Mouse (Mus musculus): ENCODE data around the gene Gm45808.
"Not testable (repeated sequence)": the region's sequence is repeated elsewhere in the genome, so short reads cannot be mapped to it uniquely, and the experiment has no call there.

The Gm45808 gene

GRCm38 (mm10) chr7:45476453-45476852, 10.2 kb downstream of the Gm45808 start:
- in situ Hi-C loops (cut with MboI; ENCODE audit: low sequenced_read_pairs) = no loop called here

GRCm38 (mm10) chr7:45475291-45475969, 11.2 kb downstream of the Gm45808 start:
- in situ Hi-C loops (cut with MboI; ENCODE audit: low sequenced_read_pairs) = no loop called here

- in situ Hi-C loops (cut with MboI; ENCODE audit: low sequenced_read_pairs) = no loop called here
Measured at GRCm38 (mm10) chr7:45470869-45471268, 15.7 kb downstream of the Gm45808 start.

GRCm38 (mm10) chr7:45467090-45467670, 19.4 kb downstream of the Gm45808 start:
- in situ Hi-C loops (cut with MboI; ENCODE audit: low sequenced_read_pairs) = no loop called here

GRCm38 (mm10) chr7:45466283-45467089, 20.1 kb downstream of the Gm45808 start, which contains the start of gene Bax:
TSS of gene Bax (minus strand) at chr7:45466898.
- in situ Hi-C loops (cut with MboI; ENCODE audit: low sequenced_read_pairs) = no loop called here

- in situ Hi-C loops (cut with MboI; ENCODE audit: low sequenced_read_pairs) = no loop called here
Measured at GRCm38 (mm10) chr7:45465549-45465948, 21.1 kb downstream of the Gm45808 start.

- in situ Hi-C loops (cut with MboI; ENCODE audit: low sequenced_read_pairs) = no loop called here
Measured at GRCm38 (mm10) chr7:45465112-45465511, 21.5 kb downstream of the Gm45808 start.

GRCm38 (mm10) chr7:45463987-45464778, 22.4 kb downstream of the Gm45808 start:
- in situ Hi-C loops (cut with MboI; ENCODE audit: low sequenced_read_pairs) = no loop called here

- in situ Hi-C loops (cut with MboI; ENCODE audit: low sequenced_read_pairs) = not testable (repeated sequence)
Measured at GRCm38 (mm10) chr7:45462868-45463267, 23.7 kb downstream of the Gm45808 start.

- in situ Hi-C loops (cut with MboI; ENCODE audit: low sequenced_read_pairs) = no loop called here
Measured at GRCm38 (mm10) chr7:45462325-45462724, 24.3 kb downstream of the Gm45808 start.

- in situ Hi-C loops (cut with MboI; ENCODE audit: low sequenced_read_pairs) = no loop called here
Measured at GRCm38 (mm10) chr7:45461781-45462180, 24.8 kb downstream of the Gm45808 start.

GRCm38 (mm10) chr7:45461326-45461725, 25.3 kb downstream of the Gm45808 start:
- in situ Hi-C loops (cut with MboI; ENCODE audit: low sequenced_read_pairs) = no loop called here

- in situ Hi-C loops (cut with MboI; ENCODE audit: low sequenced_read_pairs) = no loop called here
Measured at GRCm38 (mm10) chr7:45460860-45461314, 25.7 kb downstream of the Gm45808 start.

GRCm38 (mm10) chr7:45460377-45460776, 26.2 kb downstream of the Gm45808 start:
- in situ Hi-C loops (cut with MboI; ENCODE audit: low sequenced_read_pairs) = no loop called here

- in situ Hi-C loops (cut with MboI; ENCODE audit: low sequenced_read_pairs) = not testable (repeated sequence)
Measured at GRCm38 (mm10) chr7:45459564-45460140, 27.0 kb downstream of the Gm45808 start, which contains the start of gene Ftl1. TSS of gene Ftl1 (minus strand) at chr7:45459884.

- in situ Hi-C loops (cut with MboI; ENCODE audit: low sequenced_read_pairs) = no loop called here
Measured at GRCm38 (mm10) chr7:45458748-45459563, 27.7 kb downstream of the Gm45808 start.

GRCm38 (mm10) chr7:45457204-45458060, 29.2 kb downstream of the Gm45808 start:
- in situ Hi-C loops (cut with MboI; ENCODE audit: low sequenced_read_pairs) = no loop called here

GRCm38 (mm10) chr7:45456721-45457203, 29.8 kb downstream of the Gm45808 start:
- in situ Hi-C loops (cut with MboI; ENCODE audit: low sequenced_read_pairs) = no loop called here
